Mouse (Mus musculus) stomach, postnatal 0 days (tissue): ENCODE measurements around the gene Mvp. TPM values are rescaled to one million over a fixed set of nuclear protein-coding genes. Genes with fewer than 3 reads are reported as not detected.

Experiments used
- ATAC-seq: fragments of 200-750 bp; cut with Nextera tagmentation; 2 replicates; pipeline ENCODE4 v1.8.0; 2017; ENCODE audit not compliant: low FRiP score, low TSS enrichment
- DNase-seq: peaks from one replicate; pipeline ENCODE4 v3.0.0-alpha.2; 2016; ENCODE audit warnings: low spot score
- H3K27ac ChIP-seq: fragments of 300-500 bp; sonication (generic); replicated peaks from 2 replicates; pipeline ENCODE4 v1.5.1; 2014; ENCODE audit warnings: mild to moderate bottlenecking, control low read depth
- H3K27me3 ChIP-seq: fragments of 300-500 bp; sonication (generic); 2 replicates; pipeline ENCODE4 v1.6.1; 2014; ENCODE audit warnings: low read length; ENCODE audit not compliant: control insufficient read depth, insufficient read depth
- H3K36me3 ChIP-seq: fragments of 300-500 bp; sonication (generic); 2 replicates; pipeline ENCODE4 v1.6.1; 2014; ENCODE audit warnings: low read length, mixed read lengths; ENCODE audit not compliant: control insufficient read depth, insufficient read depth
- H3K4me1 ChIP-seq: fragments of 300-500 bp; sonication (generic); replicated peaks from 2 replicates; pipeline ENCODE4 v1.6.1; 2014; ENCODE audit warnings: antibody characterized with exemption; ENCODE audit not compliant: control insufficient read depth, insufficient read depth
- H3K4me2 ChIP-seq: fragments of 300-500 bp; sonication (generic); replicated peaks from 2 replicates; pipeline ENCODE4 v1.6.1; 2014; ENCODE audit warnings: low read depth, mild to moderate bottlenecking, control low read depth, moderate library complexity
- H3K4me3 ChIP-seq: fragments of 300-500 bp; sonication (generic); 2 replicates; pipeline ENCODE4 v1.5.1; 2014; ENCODE audit warnings: low read depth, low read length, control low read depth
- H3K9ac ChIP-seq: fragments of 300-500 bp; sonication (generic); 2 replicates; pipeline ENCODE4 v1.6.1; 2014; ENCODE audit warnings: mild to moderate bottlenecking, low read length, control low read depth, mixed read lengths
- H3K9me3 ChIP-seq: fragments of 300-500 bp; sonication (generic); 2 replicates; pipeline ENCODE4 v1.6.1; 2016; ENCODE audit warnings: low read length; ENCODE audit not compliant: control insufficient read depth
- CTCF ChIP-seq: IDR thresholded peaks from 2 replicates; pipeline ENCODE4 v1.5.1; 2016; ENCODE audit warnings: antibody characterized with exemption, low read depth, mild to moderate bottlenecking, moderate library complexity
- EP300 ChIP-seq: optimal IDR thresholded peaks from 2 replicates; pipeline ENCODE3; 2016; ENCODE audit warnings: antibody characterized with exemption
- WGBS: fragments of 180-500 bp; shearing (Covaris S2); extraction: QIAGEN DNeasy Blood & Tissue Kit; methylation state at CpG from one replicate; pipeline ENCODE4 v1.1.7; 2014; 5-methylcytosine and 5-hydroxymethylcytosine counted together
- polyA plus RNA-seq: library from polyadenylated mRNA; unstranded; fragments of >200 nt; fragmentation: Nextera tagmentation; extraction: Ambion mirVana; gene quantifications from 2 replicates; pipeline ENCODE4 v1.2.1, GENCODE M21; 2015

Gene Mvp
- polyA plus RNA-seq, 1 experiment from 2014 or later = 50.0 TPM

DNA sequence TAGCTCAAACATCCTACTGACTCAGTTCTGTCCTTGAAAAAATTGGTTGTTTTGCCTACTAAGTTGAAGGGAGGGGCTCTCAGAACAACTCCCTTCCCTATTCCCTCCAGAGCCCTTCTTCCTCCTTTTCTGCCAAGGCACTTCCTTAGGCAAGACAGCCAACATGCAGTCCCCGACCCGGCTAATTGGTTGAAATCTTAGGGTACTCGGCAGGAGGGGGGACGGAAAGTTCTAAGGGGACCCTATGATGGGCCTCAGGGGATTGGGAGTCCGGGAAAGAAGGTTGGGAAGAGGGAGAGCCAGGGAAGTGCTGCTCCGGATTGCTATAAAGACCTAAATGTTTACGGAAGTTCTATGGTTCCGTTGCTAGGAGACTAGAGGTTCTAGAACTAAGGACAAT lies 38.9 kb downstream of the Mvp start:
- Histone ChIP-seq H3K9ac (peak overlapping the region; percentile 98), H3K27ac (peak overlapping the region; percentile 61; the same call in 1 of the 2 replicates), H3K4me3 (peak overlapping the region; percentile 99), H3K36me3 (peaks cover 11% of the 10 kb centered on the region; the same call in 1 of the 2 replicates), H3K4me2 (peak overlapping the region; percentile 90), H3K9me3 (no peaks in the 10 kb centered on the region), H3K4me1 (0 out of 2 replicates have a peak, but pooled peaks cover 4% of the 10 kb centered on the region), H3K27me3 (no peaks in the 10 kb centered on the region)
- no peak for TF ChIP-seq EP300
- no peak for TF ChIP-seq CTCF
- ATAC-seq = no peak
- 9% methylated on average over 8 of the region's 8 CpGs for WGBS
- DNase-seq = no peak

GRCm38 (mm10) chr7:126967361-126967760 lies 47.1 kb downstream of the Mvp start:
- no peak overlapping the region for H3K4me3 ChIP-seq
- H3K27ac ChIP-seq = no peak overlapping the region
- H3K36me3 ChIP-seq = no peaks in the 10 kb centered on the region
- 61% methylated on average over 6 of the region's 6 CpGs for WGBS
- H3K4me1 ChIP-seq = no peaks in the 10 kb centered on the region
- DNase-seq = no peak
- TF ChIP-seq EP300 (no peak), CTCF (no peak)
- H3K9ac ChIP-seq = no peak overlapping the region
- ATAC-seq = no peak
- no peaks in the 10 kb centered on the region for H3K27me3 ChIP-seq
- no peak overlapping the region for H3K4me2 ChIP-seq
- no peaks in the 10 kb centered on the region for H3K9me3 ChIP-seq

DNA sequence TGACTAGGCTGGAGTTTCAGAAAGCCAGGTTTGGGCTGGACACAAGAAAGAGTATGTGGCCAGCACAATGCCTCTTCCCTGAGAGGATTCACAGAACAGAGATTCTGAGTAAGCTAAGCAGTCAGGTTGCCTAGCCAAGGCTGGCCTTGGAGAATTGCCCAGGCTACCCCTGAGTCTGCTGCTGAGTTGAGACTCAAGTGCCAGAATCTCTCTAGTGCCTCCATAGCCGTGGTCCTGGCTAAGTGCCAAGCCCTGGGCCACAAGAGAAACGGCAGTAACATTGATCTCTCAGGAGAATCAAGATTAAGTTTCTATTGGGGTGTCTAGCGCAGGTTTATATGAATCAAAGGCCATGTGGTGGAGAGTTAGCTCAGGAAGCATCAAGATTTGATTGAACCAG lies 48.9 kb downstream of the Mvp start:
- Histone ChIP-seq H3K9me3 (no peaks in the 10 kb centered on the region), H3K4me2 (no peak overlapping the region), H3K4me1 (no peaks in the 10 kb centered on the region), H3K36me3 (no peaks in the 10 kb centered on the region), H3K27ac (no peak overlapping the region), H3K4me3 (no peak overlapping the region), H3K27me3 (no peaks in the 10 kb centered on the region), H3K9ac (no peak overlapping the region)
- DNase-seq (no peak), ATAC-seq (no peak)
- TF ChIP-seq CTCF = no peak
- TF ChIP-seq EP300 = no peak
- 43% methylated on average over 3 of the region's 3 CpGs for WGBS

- Histone ChIP-seq H3K4me1 (no peaks in the 10 kb centered on the region), H3K9me3 (no peaks in the 10 kb centered on the region), H3K9ac (no peak overlapping the region), H3K27ac (no peak overlapping the region), H3K27me3 (no peaks in the 10 kb centered on the region), H3K36me3 (no peaks in the 10 kb centered on the region), H3K4me2 (no peak overlapping the region), H3K4me3 (no peak overlapping the region)
- ATAC-seq (0 out of 2 replicates have a peak, but pooled peaks have one; percentile 28), DNase-seq (peak; percentile 68)
- TF ChIP-seq CTCF = peak; percentile 78
- no peak for TF ChIP-seq EP300
- WGBS = 24% methylated on average over 19 of the region's 19 CpGs
Measured at GRCm38 (mm10) chr7:126963548-126964286, 50.7 kb downstream of the Mvp start.

DNA sequence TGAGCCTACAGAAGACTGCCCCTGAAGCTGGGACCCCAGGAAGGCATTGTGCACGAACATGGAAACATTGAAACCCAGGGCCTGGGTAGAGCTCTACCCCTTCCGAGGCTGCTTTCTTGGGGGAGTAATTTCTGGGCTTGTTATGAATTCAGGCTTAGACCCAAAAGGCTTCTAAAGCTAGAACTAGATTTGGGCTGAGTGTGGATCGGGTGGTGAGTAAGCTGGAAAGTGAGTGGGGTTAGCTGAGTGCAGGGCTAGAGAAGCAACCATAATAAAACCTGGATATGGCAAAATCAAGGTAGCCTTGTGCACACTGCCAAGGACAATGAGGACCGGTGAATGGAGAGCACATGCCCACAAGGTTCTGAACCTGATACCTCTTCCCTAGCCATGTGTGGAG lies 52.5 kb downstream of the Mvp start:
- ATAC-seq = no peak
- H3K4me2 ChIP-seq = no peak overlapping the region
- H3K36me3 ChIP-seq = no peaks in the 10 kb centered on the region
- TF ChIP-seq CTCF (no peak), EP300 (no peak)
- WGBS = 87% methylated on average over 4 of the region's 4 CpGs
- H3K27ac ChIP-seq = no peak overlapping the region
- no peak for DNase-seq
- no peak overlapping the region for H3K9ac ChIP-seq
- no peak overlapping the region for H3K4me3 ChIP-seq
- H3K9me3 ChIP-seq = no peaks in the 10 kb centered on the region
- H3K4me1 ChIP-seq = no peaks in the 10 kb centered on the region
- no peaks in the 10 kb centered on the region for H3K27me3 ChIP-seq

- Histone ChIP-seq H3K4me3 (no peak overlapping the region), H3K36me3 (no peaks in the 10 kb centered on the region), H3K4me1 (no peaks in the 10 kb centered on the region), H3K27me3 (no peaks in the 10 kb centered on the region), H3K9ac (no peak overlapping the region), H3K4me2 (no peak overlapping the region), H3K27ac (no peak overlapping the region), H3K9me3 (no peaks in the 10 kb centered on the region)
- TF ChIP-seq EP300 (no peak), CTCF (no peak)
- DNase-seq (no peak), ATAC-seq (no peak)
- WGBS = 82% methylated on average over 5 of the region's 5 CpGs
Measured at GRCm38 (mm10) chr7:126961095-126961494, 53.3 kb downstream of the Mvp start.
